Mouse (Mus musculus) lung, embryonic 15.5 days (tissue): Measurements from ENCODE around the gene Ctnna3. TPM values are rescaled to one million over a fixed set of nuclear protein-coding genes. Genes with fewer than 3 reads are reported as not detected.

Experiments
- ATAC-seq: fragments of 200-750 bp; cut with Nextera tagmentation; 2 replicates; pipeline ENCODE4 v1.8.0; 2017; ENCODE audit warnings: moderate number of reproducible peaks, borderline replicate concordance; ENCODE audit not compliant: low FRiP score, low TSS enrichment; ENCODE audit errors: extremely low read depth
- H3K27ac ChIP-seq: fragments of 300-500 bp; sonication (generic); 2 replicates; pipeline ENCODE4 v1.5.1; 2015; ENCODE audit warnings: moderate library complexity, mild to moderate bottlenecking, inconsistent platforms
- H3K27me3 ChIP-seq: fragments of 300-500 bp; sonication (generic); 2 replicates; pipeline ENCODE4 v1.6.1; 2015; ENCODE audit warnings: inconsistent platforms
- H3K36me3 ChIP-seq: fragments of 300-500 bp; sonication (generic); 2 replicates; pipeline ENCODE4 v1.6.1; 2015; ENCODE audit warnings: inconsistent platforms
- H3K4me1 ChIP-seq: fragments of 300-500 bp; sonication (generic); 2 replicates; pipeline ENCODE4 v1.6.1; 2015; ENCODE audit warnings: inconsistent platforms
- H3K4me2 ChIP-seq: fragments of 300-500 bp; sonication (generic); 2 replicates; pipeline ENCODE4 v1.6.1; 2015; ENCODE audit warnings: inconsistent platforms, mild to moderate bottlenecking, moderate library complexity
- H3K4me3 ChIP-seq: fragments of 300-500 bp; sonication (generic); 2 replicates; pipeline ENCODE4 v1.5.1; 2015; ENCODE audit warnings: mild to moderate bottlenecking, inconsistent platforms
- H3K9ac ChIP-seq: fragments of 300-500 bp; sonication (generic); 2 replicates; pipeline ENCODE4 v1.6.1; 2015; ENCODE audit warnings: inconsistent platforms
- H3K9me3 ChIP-seq: fragments of 300-500 bp; sonication (generic); 2 replicates; pipeline ENCODE4 v1.6.1; 2016; ENCODE audit warnings: inconsistent platforms
- WGBS: fragments of 180-500 bp; shearing (Covaris S2); methylation state at CpG from one replicate; pipeline ENCODE4 v1.1.7; 2015; 5-methylcytosine and 5-hydroxymethylcytosine counted together
- polyA plus RNA-seq: library from polyadenylated mRNA; unstranded; fragments of >200 nt; fragmentation: Nextera tagmentation; extraction: Ambion mirVana; gene quantifications from 2 replicates; pipeline ENCODE4 v1.2.1, GENCODE M21; 2015

Gene Ctnna3
- polyA plus RNA-seq, 1 experiment from 2014 or later: 1.2 TPM

DNA sequence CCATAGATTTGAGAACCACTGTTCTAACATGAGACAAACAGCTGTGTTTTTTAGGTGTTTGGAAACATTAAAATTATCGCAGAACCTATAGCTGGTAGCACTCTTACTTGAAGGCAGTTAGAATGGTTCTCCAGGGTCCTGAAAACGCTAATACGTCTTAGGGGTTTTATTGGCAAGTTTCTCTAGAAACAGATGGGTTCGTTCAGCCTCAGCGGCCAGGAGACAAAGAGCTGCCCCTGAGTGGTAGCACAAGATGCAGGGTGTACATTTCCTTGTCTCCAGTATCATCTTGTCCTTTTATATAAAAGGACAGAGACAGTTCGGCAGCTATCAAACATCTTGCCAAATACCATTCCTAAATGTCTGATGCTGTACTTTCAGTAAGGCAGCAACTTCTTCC is 620.0 kb downstream of the Ctnna3 start:
- H3K4me2 ChIP-seq: no peak overlapping the region
- H3K9me3 ChIP-seq: no peaks in the 10 kb centered on the region
- no peaks in the 10 kb centered on the region for H3K4me1 ChIP-seq
- no peak for ATAC-seq
- H3K9ac ChIP-seq: no peak overlapping the region
- H3K27ac ChIP-seq: no peak overlapping the region
- H3K4me3 ChIP-seq: no peak overlapping the region
- no peaks in the 10 kb centered on the region for H3K27me3 ChIP-seq
- no peaks in the 10 kb centered on the region for H3K36me3 ChIP-seq
- WGBS: 86% methylated on average over 6 of the region's 6 CpGs

DNA sequence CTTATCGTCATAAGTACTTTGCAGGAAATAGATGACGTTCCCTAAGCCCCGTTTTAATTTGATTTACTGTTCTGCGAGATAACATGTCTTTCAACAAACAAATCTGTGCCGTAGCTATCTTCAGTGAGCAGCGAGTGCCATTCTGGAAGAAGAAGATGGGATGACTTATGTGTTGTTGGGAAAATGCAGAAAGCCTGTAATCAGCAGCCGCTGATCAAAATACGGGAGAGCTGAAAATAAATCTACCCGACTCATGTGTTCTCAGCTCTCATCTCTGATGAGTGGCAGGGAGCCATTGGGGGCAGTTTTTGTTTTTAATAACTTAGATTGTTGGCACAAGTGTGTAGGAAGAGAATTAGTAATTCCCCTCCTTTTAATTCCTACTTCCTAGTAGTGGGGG is 633.8 kb downstream of the Ctnna3 start:
- Histone ChIP-seq H3K27me3 (no peaks in the 10 kb centered on the region), H3K4me2 (no peak overlapping the region), H3K4me3 (no peak overlapping the region), H3K9me3 (no peaks in the 10 kb centered on the region), H3K36me3 (no peaks in the 10 kb centered on the region), H3K27ac (no peak overlapping the region), H3K9ac (no peak overlapping the region), H3K4me1 (no peaks in the 10 kb centered on the region)
- ATAC-seq: no peak
- 53% methylated on average over 9 of the region's 9 CpGs for WGBS

DNA sequence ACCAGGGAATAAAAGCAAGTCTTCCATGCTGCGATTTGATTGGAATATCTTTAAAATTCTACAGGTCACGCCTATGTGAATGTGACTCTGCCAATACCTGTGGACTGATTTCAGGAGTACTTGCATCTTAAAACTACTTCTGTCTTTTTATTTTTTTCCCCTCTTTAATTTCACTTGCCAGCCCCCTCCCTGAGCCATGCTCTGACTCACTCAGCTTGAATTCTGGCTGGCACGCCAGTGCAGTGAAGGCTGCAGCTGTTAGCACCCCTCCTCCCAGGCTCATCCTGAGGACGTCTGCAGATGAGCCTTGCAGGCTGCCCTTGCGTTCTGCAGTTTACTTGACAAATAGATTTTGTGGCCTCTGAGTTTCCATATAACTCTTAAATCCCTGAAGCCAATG is 646.0 kb downstream of the Ctnna3 start:
- 0 out of 2 replicates have a peak, but pooled peaks have one; percentile 73 for ATAC-seq
- Histone ChIP-seq H3K36me3 (no peaks in the 10 kb centered on the region), H3K27me3 (no peaks in the 10 kb centered on the region), H3K4me2 (peak overlapping the region; percentile 28; the same call in 1 of the 2 replicates), H3K27ac (no peak overlapping the region), H3K9ac (no peak overlapping the region), H3K4me1 (no peaks in the 10 kb centered on the region; the same call in 1 of the 2 replicates), H3K9me3 (no peaks in the 10 kb centered on the region), H3K4me3 (no peak overlapping the region)
- 27% methylated on average over 5 of the region's 5 CpGs for WGBS

DNA sequence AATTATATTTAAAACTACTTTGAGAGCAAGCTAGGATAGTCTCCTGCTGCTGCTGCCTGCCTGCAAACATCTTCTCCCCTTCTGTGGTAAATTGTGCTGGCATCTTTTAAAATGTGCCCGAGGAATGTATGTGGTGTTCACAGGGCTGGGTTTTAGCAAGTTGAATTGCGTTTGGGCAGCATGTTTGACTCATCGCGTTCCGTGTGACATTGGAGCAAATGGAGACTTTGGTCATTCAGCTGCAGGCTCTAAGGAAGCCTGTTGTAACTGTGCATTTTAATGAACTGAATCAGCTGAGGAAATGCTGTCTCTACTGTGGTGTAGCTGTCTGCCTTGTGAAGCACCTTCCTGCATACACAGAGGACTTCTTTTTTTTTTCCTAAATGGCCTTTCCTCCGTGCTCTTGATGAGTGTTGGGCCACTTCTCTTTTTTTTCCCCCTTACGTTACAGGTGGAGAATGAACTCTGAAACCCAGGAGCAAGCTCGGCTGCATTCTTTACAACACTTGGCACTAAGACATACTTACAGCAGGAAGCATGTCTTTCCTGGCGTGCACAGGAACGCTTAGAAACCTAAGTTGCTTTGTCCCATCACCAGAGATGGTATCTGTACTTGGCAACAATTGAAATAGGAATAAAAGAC is 646.6 kb downstream of the Ctnna3 start:
- Histone ChIP-seq H3K27ac (no peak overlapping the region), H3K4me3 (no peak overlapping the region), H3K4me2 (peak overlapping the region; percentile 28; the same call in 1 of the 2 replicates), H3K9me3 (no peaks in the 10 kb centered on the region), H3K27me3 (no peaks in the 10 kb centered on the region), H3K9ac (no peak overlapping the region), H3K36me3 (no peaks in the 10 kb centered on the region), H3K4me1 (no peaks in the 10 kb centered on the region; the same call in 1 of the 2 replicates)
- 0 out of 2 replicates have a peak, but pooled peaks have one; percentile 27 for ATAC-seq
- 32% methylated on average over 10 of the region's 10 CpGs for WGBS

GRCm38 (mm10) chr10:64082345-64082744 is 652.4 kb downstream of the Ctnna3 start:
- peaks cover 6% of the 10 kb centered on the region; the same call in 1 of the 2 replicates for H3K27me3 ChIP-seq
- no peaks in the 10 kb centered on the region for H3K9me3 ChIP-seq
- H3K27ac ChIP-seq: no peak overlapping the region
- H3K4me1 ChIP-seq: no peaks in the 10 kb centered on the region
- no peak overlapping the region for H3K4me2 ChIP-seq
- H3K36me3 ChIP-seq: no peaks in the 10 kb centered on the region
- WGBS: 60% methylated on average over 3 of the region's 3 CpGs
- no peak for ATAC-seq
- no peak overlapping the region for H3K9ac ChIP-seq
- no peak overlapping the region for H3K4me3 ChIP-seq

DNA sequence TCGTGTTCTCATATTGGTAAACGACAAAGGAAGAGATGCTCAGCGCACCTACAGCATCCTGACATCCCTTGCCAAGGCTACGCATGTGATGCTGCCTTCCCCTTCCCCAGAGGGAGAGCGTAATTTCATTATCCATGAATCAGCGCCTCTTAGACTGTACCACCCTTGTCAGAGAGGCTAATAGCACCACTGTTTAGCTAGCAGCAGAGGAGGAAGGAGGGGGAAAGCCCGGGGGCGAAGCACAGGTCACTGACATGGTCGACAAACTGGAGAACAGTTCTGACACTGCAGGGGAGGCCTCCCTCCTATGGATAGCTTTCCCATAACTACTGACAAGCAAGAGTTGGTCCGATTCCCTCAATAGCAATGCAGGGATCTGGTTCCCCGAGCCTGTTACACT is 653.9 kb downstream of the Ctnna3 start:
- H3K27me3 ChIP-seq: peaks cover 20% of the 10 kb centered on the region
- H3K4me2 ChIP-seq: no peak overlapping the region
- no peak overlapping the region for H3K4me3 ChIP-seq
- no peaks in the 10 kb centered on the region for H3K36me3 ChIP-seq
- WGBS: 49% methylated on average over 11 of the region's 11 CpGs
- H3K27ac ChIP-seq: no peak overlapping the region
- no peak overlapping the region for H3K9ac ChIP-seq
- ATAC-seq: no peak
- H3K4me1 ChIP-seq: peaks cover 7% of the 10 kb centered on the region; the same call in 1 of the 2 replicates
- H3K9me3 ChIP-seq: no peaks in the 10 kb centered on the region

DNA sequence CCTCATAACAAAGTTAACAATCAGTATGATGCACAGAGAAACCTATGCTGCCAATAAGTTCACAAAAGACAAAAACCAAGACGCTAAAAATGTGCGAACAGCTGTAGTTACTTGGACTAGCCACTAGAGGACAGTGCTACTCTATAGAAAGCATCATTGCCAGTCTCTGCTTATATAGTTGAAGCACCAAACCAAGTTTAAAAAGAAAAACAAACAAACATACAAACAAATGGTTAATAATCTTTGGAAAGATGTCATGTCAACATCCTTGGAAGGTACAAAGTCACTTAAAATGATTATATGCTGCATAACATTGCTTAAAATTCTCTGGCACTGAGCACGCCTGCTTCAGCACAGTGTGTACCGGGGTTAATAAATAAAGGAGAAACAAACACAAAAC is 654.6 kb downstream of the Ctnna3 start:
- Histone ChIP-seq H3K36me3 (no peaks in the 10 kb centered on the region), H3K9me3 (no peaks in the 10 kb centered on the region), H3K27me3 (peaks cover 24% of the 10 kb centered on the region), H3K4me1 (peaks cover 7% of the 10 kb centered on the region; the same call in 1 of the 2 replicates), H3K4me3 (no peak overlapping the region), H3K9ac (no peak overlapping the region), H3K4me2 (no peak overlapping the region), H3K27ac (no peak overlapping the region)
- WGBS: 27% methylated on average over 4 of the region's 4 CpGs
- ATAC-seq: no peak

DNA sequence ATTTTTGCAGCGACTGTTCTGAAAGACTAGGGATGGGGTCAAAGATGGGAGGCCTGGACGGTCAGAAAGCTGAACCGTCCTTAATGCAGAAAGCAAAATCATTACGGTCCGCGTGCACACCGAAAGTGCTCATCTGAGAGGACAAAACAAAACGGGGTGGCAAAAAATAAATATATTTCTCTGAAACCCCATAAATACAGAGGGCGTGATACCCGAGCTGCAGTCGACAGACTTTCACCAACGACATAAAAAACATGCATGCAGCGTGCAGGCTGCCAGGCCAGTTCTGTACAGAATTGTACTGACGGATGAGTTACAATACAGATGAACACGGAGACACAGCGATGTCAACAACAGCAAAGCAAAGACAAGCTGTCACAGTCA is 656.3 kb downstream of the Ctnna3 start:
- Histone ChIP-seq H3K4me2 (peak overlapping the region; percentile 65; the same call in 1 of the 2 replicates), H3K36me3 (no peaks in the 10 kb centered on the region), H3K4me1 (peaks cover 12% of the 10 kb centered on the region), H3K27me3 (peaks cover 32% of the 10 kb centered on the region), H3K9ac (no peak overlapping the region), H3K9me3 (no peaks in the 10 kb centered on the region), H3K27ac (no peak overlapping the region), H3K4me3 (no peak overlapping the region)
- no peak for ATAC-seq
- WGBS: 59% methylated on average over 16 of the region's 16 CpGs

- peaks cover 12% of the 10 kb centered on the region for H3K4me1 ChIP-seq
- ATAC-seq: peak; percentile 68; the same call in 1 of the 2 replicates
- H3K9ac ChIP-seq: no peak overlapping the region
- peaks cover 32% of the 10 kb centered on the region for H3K27me3 ChIP-seq
- H3K9me3 ChIP-seq: no peaks in the 10 kb centered on the region
- H3K4me3 ChIP-seq: peak overlapping the region; percentile 33
- 4% methylated on average over 12 of the region's 12 CpGs for WGBS
- H3K4me2 ChIP-seq: peak overlapping the region; percentile 65
- no peaks in the 10 kb centered on the region for H3K36me3 ChIP-seq
- H3K27ac ChIP-seq: no peak overlapping the region
Measured at GRCm38 (mm10) chr10:64086567-64087391, 656.9 kb downstream of the Ctnna3 start.

GRCm38 (mm10) chr10:64087521-64087920 is 657.6 kb downstream of the Ctnna3 start:
- Histone ChIP-seq H3K4me1 (peaks cover 12% of the 10 kb centered on the region), H3K9ac (no peak overlapping the region), H3K36me3 (no peaks in the 10 kb centered on the region), H3K9me3 (no peaks in the 10 kb centered on the region), H3K27me3 (peaks cover 32% of the 10 kb centered on the region), H3K27ac (no peak overlapping the region), H3K4me2 (peak overlapping the region; percentile 65), H3K4me3 (peak overlapping the region; percentile 33)
- 2% methylated on average over 12 of the region's 12 CpGs for WGBS
- no peak for ATAC-seq

- Histone ChIP-seq H3K36me3 (no peaks in the 10 kb centered on the region), H3K9me3 (no peaks in the 10 kb centered on the region), H3K27me3 (peaks cover 32% of the 10 kb centered on the region), H3K9ac (no peak overlapping the region), H3K4me3 (peak overlapping the region; percentile 33), H3K27ac (no peak overlapping the region), H3K4me1 (peaks cover 12% of the 10 kb centered on the region), H3K4me2 (peak overlapping the region; percentile 65)
- 7% methylated on average over 26 of the region's 26 CpGs for WGBS
- ATAC-seq: no peak; the same call in 1 of the 2 replicates
Measured at GRCm38 (mm10) chr10:64087936-64088773, 658.3 kb downstream of the Ctnna3 start.
